ENCODE assay signal across 8 mouse cellular contexts in genomic region chrX:75764135-75764793, GRCm38 (mm10).
DNase-seq lines count a peak whose midpoint lies in the region; ATAC-seq lines count a peak whose summit lies in the region.

No protein-coding gene starts in this region.

- H3K36me3 ChIP-seq in hindbrain, embryonic 15.5 days: no peaks in the 10 kb centered on the region

- WGBS in hindbrain, embryonic 15.5 days: 12% methylated on average over 19 of the region's 19 CpGs

- H3K4me2 ChIP-seq in hindbrain, embryonic 15.5 days: peak overlapping the region; percentile 63

- DNase-seq in adipocyte (ENCODE audit: low spot score): peak; percentile 77
- DNase-seq in cerebellum, postnatal 4 days (ENCODE audit: low spot score in 2 of 2): peak; percentile 18 to 27
- DNase-seq in frontal cortex, postnatal 36 days (ENCODE audit: low spot score in 2 of 2): peak; percentile 50 to 62
- DNase-seq in left cerebral cortex, adult 11 months (ENCODE audit: low spot score): peak; percentile 42
- peak; percentile 45 for DNase-seq in lung, postnatal 25 days (ENCODE audit: low spot score)
- peak; percentile 83 for DNase-seq in retina, postnatal 1 day

- H3K27ac ChIP-seq in hindbrain, embryonic 15.5 days (replicated peaks): peak overlapping the region; percentile 83

- no peaks in the 10 kb centered on the region for H3K9me3 ChIP-seq in hindbrain, embryonic 15.5 days

- peak; percentile 98 for ATAC-seq in hindbrain, embryonic 15.5 days (ENCODE audit: low FRiP score, low read depth)
- ATAC-seq in monocyte, adult 5-6 weeks (replicated peaks; ENCODE audit: insufficient number of reproducible peaks, low FRiP score, low TSS enrichment, poor library complexity, severe bottlenecking): no peak

- H3K4me1 ChIP-seq in hindbrain, embryonic 15.5 days (replicated peaks): peaks cover 13% of the 10 kb centered on the region; the same call in 1 of the 2 replicates

- peak overlapping the region; percentile 55 for H3K9ac ChIP-seq in hindbrain, embryonic 15.5 days

- H3K4me3 ChIP-seq in hindbrain, embryonic 15.5 days: peak overlapping the region; percentile 56

- H3K27me3 ChIP-seq in hindbrain, embryonic 15.5 days: no peaks in the 10 kb centered on the region

Comparison
In these comparisons a context has a peak if more than half of its experiments do, and no peak if none do; other contexts are left out.
1. DNase-seq: peak in every context shown above with its lines; median percentile 83 in retina, postnatal 1 day; 77 in adipocyte; 56 in frontal cortex, postnatal 36 days; 45 in lung, postnatal 25 days; 42 in left cerebral cortex, adult 11 months; 22 in cerebellum, postnatal 4 days.